Mouse (Mus musculus) brain, embryonic 14.5 days (tissue): ENCODE results near the gene Dpp6. TPM values are rescaled to one million over a fixed set of nuclear protein-coding genes. Genes with fewer than 3 reads are reported as not detected.

ENCODE experiments used
- DNase-seq: peaks from one replicate; pipeline ENCODE4 v3.0.0-alpha.2; 2011; ENCODE audit warnings: low read depth
- CTCF ChIP-seq: fragments of 200-500 bp; IDR thresholded peaks from 2 replicates; pipeline ENCODE4 v1.5.1; 2012; ENCODE audit warnings: inconsistent platforms, mild to moderate bottlenecking, moderate library complexity, borderline replicate concordance; ENCODE audit not compliant: insufficient read depth, insufficient read length; ENCODE audit errors: extremely low read depth
- POLR2A ChIP-seq: fragments of 200-500 bp; IDR thresholded peaks from 2 replicates; pipeline ENCODE4 v1.6.1; 2012; ENCODE audit warnings: mild to moderate bottlenecking, inconsistent platforms, borderline replicate concordance; ENCODE audit not compliant: poor library complexity, insufficient read depth, insufficient read length, severe bottlenecking; ENCODE audit errors: extremely low read depth
- polyA plus RNA-seq: library from polyadenylated mRNA; depleted of rRNA; stranded (reverse); fragments of >200 nt; gene quantifications from 2 replicates; pipeline ENCODE4 v1.2.3, GENCODE M21; 2012

Gene Dpp6
- polyA plus RNA-seq, 1 experiment = 84.1 TPM

- no peak for TF ChIP-seq CTCF
- TF ChIP-seq POLR2A = no peak
- no peak for DNase-seq
Observed at GRCm38 (mm10) chr5:27714356-27714755, 897.4 kb downstream of the Dpp6 start.

- peak; percentile 53 for DNase-seq
- TF ChIP-seq POLR2A (no peak), CTCF (no peak)
Observed at GRCm38 (mm10) chr5:27716026-27716425, 899.0 kb downstream of the Dpp6 start.

- TF ChIP-seq POLR2A (no peak), CTCF (no peak)
- DNase-seq = no peak
Observed at GRCm38 (mm10) chr5:27717301-27717700, 900.3 kb downstream of the Dpp6 start.

- no peak for DNase-seq
- TF ChIP-seq POLR2A (no peak), CTCF (no peak)
Observed at GRCm38 (mm10) chr5:27719311-27719710, 902.3 kb downstream of the Dpp6 start.

- peak; percentile 53; the same call in 1 of the 2 replicates for TF ChIP-seq CTCF
- TF ChIP-seq POLR2A = no peak
- no peak for DNase-seq
Observed at GRCm38 (mm10) chr5:27724460-27724859, 907.5 kb downstream of the Dpp6 start.

- TF ChIP-seq CTCF (no peak), POLR2A (no peak)
- DNase-seq = no peak
Observed at GRCm38 (mm10) chr5:27730666-27731065, 913.7 kb downstream of the Dpp6 start.

GRCm38 (mm10) chr5:27731392-27731791 is 914.4 kb downstream of the Dpp6 start:
- no peak for DNase-seq
- TF ChIP-seq CTCF (no peak), POLR2A (no peak)

- peak; percentile 41 for DNase-seq
- TF ChIP-seq CTCF = no peak
- TF ChIP-seq POLR2A = no peak
Observed at GRCm38 (mm10) chr5:27732288-27732868, 915.4 kb downstream of the Dpp6 start.

GRCm38 (mm10) chr5:27737168-27737567 is 920.2 kb downstream of the Dpp6 start:
- peak; percentile 57 for DNase-seq
- peak; percentile 65 for TF ChIP-seq CTCF
- TF ChIP-seq POLR2A = no peak

- TF ChIP-seq CTCF (no peak), POLR2A (no peak)
- no peak for DNase-seq
Observed at GRCm38 (mm10) chr5:27739216-27739615, 922.2 kb downstream of the Dpp6 start.

GRCm38 (mm10) chr5:27744944-27745343 is 927.9 kb downstream of the Dpp6 start:
- TF ChIP-seq POLR2A (no peak), CTCF (no peak)
- DNase-seq = no peak

GRCm38 (mm10) chr5:27765780-27766179 is 948.8 kb downstream of the Dpp6 start:
- peak; percentile 42 for DNase-seq
- TF ChIP-seq CTCF = no peak
- no peak for TF ChIP-seq POLR2A
